Mouse (Mus musculus): Measurements from ENCODE around the gene Usp31. TPM values are rescaled to one million over a fixed set of nuclear protein-coding genes. Genes with fewer than 3 reads are reported as not detected.

Gene Usp31
- polyA plus RNA-seq, 1 experiment from 2014 or later, result 0.72 TPM

- Histone ChIP-seq H3K9me3 (ENCODE audit: control insufficient read depth) (no peaks in the 10 kb centered on the region), H3K4me3 (ENCODE audit: low read depth, low read length) (no peak overlapping the region), H3K9ac (ENCODE audit: low read depth, low read length) (no peak overlapping the region), H3K36me3 (ENCODE audit: control insufficient read depth, insufficient read depth) (no peaks in the 10 kb centered on the region), H3K27me3 (replicated peaks; ENCODE audit: control insufficient read depth, insufficient read depth, low read length) (no peaks in the 10 kb centered on the region), H3K4me1 (replicated peaks; ENCODE audit: control insufficient read depth, insufficient read depth, low read length) (no peaks in the 10 kb centered on the region), H3K27ac (ENCODE audit: low read depth, low read length) (no peak overlapping the region), H3K4me2 (replicated peaks; ENCODE audit: low read depth) (no peak overlapping the region)
- TF ChIP-seq CTCF (IDR thresholded peaks at IDR 0.05; ENCODE audit: low read depth), result no peak
- 58% methylated on average over 3 of the region's 3 CpGs for WGBS
- ATAC-seq, result no peak
Observed at GRCm38 (mm10) chr7:121596401-121596800, 110.7 kb downstream of the Usp31 start.

- no peak for TF ChIP-seq CTCF (IDR thresholded peaks at IDR 0.05; ENCODE audit: low read depth)
- no peaks in the 10 kb centered on the region for H3K27me3 ChIP-seq (replicated peaks; ENCODE audit: control insufficient read depth, insufficient read depth, low read length)
- no peak overlapping the region for H3K9ac ChIP-seq (ENCODE audit: low read depth, low read length)
- no peak overlapping the region for H3K4me2 ChIP-seq (replicated peaks; ENCODE audit: low read depth)
- H3K36me3 ChIP-seq (ENCODE audit: control insufficient read depth, insufficient read depth), result no peaks in the 10 kb centered on the region
- no peaks in the 10 kb centered on the region for H3K4me1 ChIP-seq (replicated peaks; ENCODE audit: control insufficient read depth, insufficient read depth, low read length)
- no peak for ATAC-seq
- no peak overlapping the region for H3K27ac ChIP-seq (ENCODE audit: low read depth, low read length)
- WGBS, result 75% methylated on average over 4 of the region's 4 CpGs
- H3K4me3 ChIP-seq (ENCODE audit: low read depth, low read length), result no peak overlapping the region
- H3K9me3 ChIP-seq (ENCODE audit: control insufficient read depth), result no peaks in the 10 kb centered on the region
Observed at GRCm38 (mm10) chr7:121595496-121595895, 111.6 kb downstream of the Usp31 start.

- no peak for ATAC-seq
- H3K4me3 ChIP-seq (ENCODE audit: low read depth, low read length), result no peak overlapping the region
- TF ChIP-seq CTCF (IDR thresholded peaks at IDR 0.05; ENCODE audit: low read depth), result no peak
- H3K4me2 ChIP-seq (replicated peaks; ENCODE audit: low read depth), result no peak overlapping the region
- no peaks in the 10 kb centered on the region for H3K4me1 ChIP-seq (replicated peaks; ENCODE audit: control insufficient read depth, insufficient read depth, low read length)
- no peaks in the 10 kb centered on the region for H3K36me3 ChIP-seq (ENCODE audit: control insufficient read depth, insufficient read depth)
- 72% methylated on average over 5 of the region's 5 CpGs for WGBS
- no peak overlapping the region for H3K27ac ChIP-seq (ENCODE audit: low read depth, low read length)
- no peak overlapping the region for H3K9ac ChIP-seq (ENCODE audit: low read depth, low read length)
- H3K9me3 ChIP-seq (ENCODE audit: control insufficient read depth), result no peaks in the 10 kb centered on the region
- H3K27me3 ChIP-seq (replicated peaks; ENCODE audit: control insufficient read depth, insufficient read depth, low read length), result no peaks in the 10 kb centered on the region
Observed at GRCm38 (mm10) chr7:121595085-121595484, 112.0 kb downstream of the Usp31 start.

- no peak for TF ChIP-seq CTCF (IDR thresholded peaks at IDR 0.05; ENCODE audit: low read depth)
- Histone ChIP-seq H3K36me3 (ENCODE audit: control insufficient read depth, insufficient read depth) (no peaks in the 10 kb centered on the region), H3K4me1 (replicated peaks; ENCODE audit: control insufficient read depth, insufficient read depth, low read length) (no peaks in the 10 kb centered on the region), H3K27me3 (replicated peaks; ENCODE audit: control insufficient read depth, insufficient read depth, low read length) (no peaks in the 10 kb centered on the region), H3K4me3 (ENCODE audit: low read depth, low read length) (no peak overlapping the region), H3K9ac (ENCODE audit: low read depth, low read length) (no peak overlapping the region), H3K9me3 (ENCODE audit: control insufficient read depth) (no peaks in the 10 kb centered on the region), H3K4me2 (replicated peaks; ENCODE audit: low read depth) (no peak overlapping the region), H3K27ac (ENCODE audit: low read depth, low read length) (no peak overlapping the region)
- WGBS, result 93% methylated on average over 1 of the region's 1 CpGs
- ATAC-seq, result no peak
Observed at GRCm38 (mm10) chr7:121594623-121595022, 112.4 kb downstream of the Usp31 start.

Other genes with a start within 250 kb of the Usp31 start
- gene Scnn1g, start 27.2 kb upstream of the Usp31 start, polyA plus RNA-seq (2015; fragmentation: Nextera tagmentation; extraction: Ambion mirVana), result 0.57 and 0.69 TPM in 2 replicates
- gene Scnn1b, start 157.8 kb upstream of the Usp31 start, polyA plus RNA-seq (2015; fragmentation: Nextera tagmentation; extraction: Ambion mirVana), result 0.27 and 0.52 TPM in 2 replicates